Mouse (Mus musculus) MEL (cell line): ENCODE measurements at regions not wholly inside any gene's neighbourhood (a gene's known extent, or its start where the extent isn't known, plus 50 kb on each side); places are given as distances from the start of the nearest gene placed in this dataset.

Source experiments
- CTCF ChIP-seq, 3 experiments: IDR thresholded peaks in 2 of 3; conservative IDR thresholded peaks in 1 of 3; 2 replicates each; pipeline ENCODE4 v1.5.1; 2011 to 2012; ENCODE audit warnings: low read length in 3 of 3, low read depth in 2 of 3, mild to moderate bottlenecking in 2 of 3, improper control_type of control experiment in 1 of 3, inconsistent platforms in 1 of 3, mixed read lengths in 1 of 3, moderate library complexity in 1 of 3; ENCODE audit not compliant: control insufficient read depth in 1 of 3, insufficient read depth in 1 of 3, poor library complexity in 1 of 3, severe bottlenecking in 1 of 3
- EP300 ChIP-seq, 2 experiments: IDR thresholded peaks; 2 replicates each; pipeline ENCODE4 v1.6.1; 2011; ENCODE audit warnings: improper control_type of control experiment in 2 of 2, low read length in 2 of 2, low read depth in 1 of 2, mild to moderate bottlenecking in 1 of 2
- GATA1 ChIP-seq: IDR thresholded peaks from 2 replicates; pipeline ENCODE4 v1.6.1; 2011; ENCODE audit warnings: low read depth, low read length, improper control_type of control experiment
- HCFC1 ChIP-seq: IDR thresholded peaks from 2 replicates; pipeline ENCODE4 v1.6.1; 2012; ENCODE audit warnings: low read depth, mild to moderate bottlenecking, inconsistent platforms, low read length, improper control_type of control experiment, moderate library complexity
- JUND ChIP-seq: IDR thresholded peaks from 2 replicates; pipeline ENCODE4 v1.6.1; 2011; ENCODE audit warnings: low read depth, mild to moderate bottlenecking, improper control_type of control experiment, low read length
- POLR2A ChIP-seq, 2 experiments: IDR thresholded peaks; 2 replicates each; pipeline ENCODE4 v1.6.1; 2011 to 2012; ENCODE audit warnings: low read length in 2 of 2, mild to moderate bottlenecking in 2 of 2, control low read depth in 1 of 2, improper control_type of control experiment in 1 of 2, low read depth in 1 of 2, moderate library complexity in 1 of 2; ENCODE audit not compliant: control insufficient read depth in 1 of 2, insufficient read depth in 1 of 2, poor library complexity in 1 of 2
- RAD21 ChIP-seq: IDR thresholded peaks from 2 replicates; pipeline ENCODE4 v1.6.1; 2011; ENCODE audit warnings: mild to moderate bottlenecking, low read depth, low read length, improper control_type of control experiment
- TCF12 ChIP-seq: IDR thresholded peaks from 2 replicates; pipeline ENCODE4 v1.6.1; 2014; ENCODE audit warnings: low read depth, mild to moderate bottlenecking, inconsistent platforms, low read length, improper control_type of control experiment, moderate library complexity
- UBTF ChIP-seq: IDR thresholded peaks from 2 replicates; pipeline ENCODE4 v1.6.1; 2012; ENCODE audit warnings: low read depth, mild to moderate bottlenecking, inconsistent platforms, low read length, improper control_type of control experiment, moderate library complexity, borderline replicate concordance; ENCODE audit not compliant: insufficient read depth
- USF1 ChIP-seq: IDR thresholded peaks from 2 replicates; pipeline ENCODE4 v1.6.1; 2014; ENCODE audit warnings: low read depth, mild to moderate bottlenecking, inconsistent platforms, low read length, improper control_type of control experiment, moderate library complexity
- USF2 ChIP-seq, 2 experiments: IDR thresholded peaks; 2 replicates each; pipeline ENCODE4 v1.6.1; 2011 to 2012; ENCODE audit warnings: improper control_type of control experiment in 2 of 2, low read length in 2 of 2, borderline replicate concordance in 1 of 2, inconsistent platforms in 1 of 2, low read depth in 1 of 2, mild to moderate bottlenecking in 1 of 2; ENCODE audit not compliant: insufficient read depth in 1 of 2
- ZMIZ1 ChIP-seq: IDR thresholded peaks from 2 replicates; pipeline ENCODE4 v1.6.1; 2012; ENCODE audit warnings: low read depth, mild to moderate bottlenecking, inconsistent platforms, low read length, improper control_type of control experiment, moderate library complexity

- TF ChIP-seq POLR2A (IDR thresholded peaks at IDR 0.05; ENCODE audit: control insufficient read depth in 1 of 2, insufficient read depth in 1 of 2, low read depth in 1 of 2, low read length in 2 of 2, poor library complexity in 1 of 2) (no peak), USF2 (IDR thresholded peaks at IDR 0.05; ENCODE audit: borderline replicate concordance in 1 of 2, insufficient read depth in 1 of 2, low read depth in 1 of 2, low read length in 2 of 2) (no peak), EP300 (IDR thresholded peaks at IDR 0.05; ENCODE audit: low read depth in 1 of 2, low read length in 2 of 2) (no peak), RAD21 (no peak), GATA1 (no peak), UBTF (no peak), USF1 (no peak), ZMIZ1 (no peak), HCFC1 (no peak), TCF12 (no peak), JUND (no peak), CTCF (IDR thresholded peaks at IDR 0.05 in 2 of 3, conservative IDR thresholded peaks at IDR 0.05 in 1 of 3; ENCODE audit: control insufficient read depth in 1 of 3, insufficient read depth in 1 of 3, low read depth in 2 of 3, low read length in 3 of 3, poor library complexity in 1 of 3, severe bottlenecking in 1 of 3) (no peak)
Measured at GRCm38 (mm10) chr17:68158172-68158651, 115.4 kb upstream of the L3mbtl4 start.
